Comparison of ENCODE assay signal across 7 mouse cellular contexts in the genomic region with DNA sequence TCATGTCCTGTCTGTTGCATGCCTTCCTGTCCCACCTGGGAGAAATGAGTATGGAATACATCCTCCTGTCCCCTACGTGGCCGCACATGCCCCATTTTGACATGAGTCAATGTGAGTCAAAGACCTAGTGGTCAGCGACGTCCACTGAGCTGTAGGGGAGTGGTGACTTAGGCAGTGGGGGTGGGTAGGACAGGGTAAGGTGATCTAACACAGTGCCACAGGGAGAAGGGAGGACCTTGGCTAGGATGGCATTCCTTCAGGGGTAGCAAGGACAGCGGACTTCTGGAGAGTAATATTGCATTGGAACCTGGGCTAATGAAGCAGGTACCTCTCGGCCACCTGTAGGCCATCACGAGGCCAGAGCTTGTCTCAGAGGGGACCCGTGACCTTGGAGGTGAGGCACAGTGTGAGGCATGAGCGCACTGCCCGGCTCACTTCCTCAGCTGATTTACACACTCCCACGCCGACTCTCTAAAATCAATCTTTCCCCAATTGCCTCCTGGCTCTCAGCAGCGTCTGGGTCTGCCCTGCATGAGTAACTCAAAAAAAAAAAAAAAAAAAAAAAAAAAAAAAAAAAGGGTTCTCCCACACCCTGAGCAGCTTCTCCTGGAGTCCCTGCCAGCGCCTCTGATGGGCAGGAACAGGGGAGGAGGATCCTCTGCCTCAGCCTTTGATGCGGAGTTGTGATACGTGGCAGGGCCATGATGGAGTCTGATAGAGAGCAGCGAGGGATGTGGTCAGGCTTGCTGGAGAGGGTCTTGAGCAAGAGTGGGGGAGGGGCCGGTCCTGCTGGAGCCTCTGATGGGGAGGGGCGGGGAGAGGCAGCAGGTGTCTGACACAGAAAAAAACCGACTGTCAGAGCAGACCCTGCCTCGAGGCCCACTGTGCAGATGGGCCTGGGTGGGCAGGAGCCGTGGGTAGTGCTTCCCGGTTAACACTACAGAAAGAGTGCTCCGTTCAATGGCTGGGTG. TPM values are rescaled to one million over a fixed set of nuclear protein-coding genes. Genes with fewer than 3 reads are reported as not detected.
DNase-seq lines count a peak whose midpoint lies in the region; ATAC-seq lines count a peak whose summit lies in the region.

No protein-coding gene starts in this region.

- H3K27ac ChIP-seq in neural tube, embryonic 15.5 days (replicated peaks) = no peak overlapping the region

- H3K4me3 ChIP-seq in neural tube, embryonic 15.5 days (replicated peaks) = no peak overlapping the region

- H3K27me3 ChIP-seq in neural tube, embryonic 15.5 days (replicated peaks) = no peaks in the 10 kb centered on the region

- no peak overlapping the region for H3K4me2 ChIP-seq in neural tube, embryonic 15.5 days

- no peaks in the 10 kb centered on the region for H3K36me3 ChIP-seq in neural tube, embryonic 15.5 days

- no peaks in the 10 kb centered on the region for H3K9me3 ChIP-seq in neural tube, embryonic 15.5 days (replicated peaks)

- 26% methylated on average over 24 of the region's 24 CpGs for WGBS in neural tube, embryonic 15.5 days

- H3K9ac ChIP-seq in neural tube, embryonic 15.5 days (replicated peaks) = no peak overlapping the region

- DNase-seq in neural tube, embryonic 10.5 days (ENCODE audit: extremely low spot score, low spot score) = peak; percentile 43
- peak; percentile 45 for DNase-seq in thymus, postnatal 10 days (ENCODE audit: low spot score in 2 of 2)
- no peak for DNase-seq in adrenal gland, adult 2 months
- DNase-seq in spleen, postnatal 4 days (ENCODE audit: low spot score in 2 of 2) = no peak

- peaks cover 28% of the 10 kb centered on the region for H3K4me1 ChIP-seq in neural tube, embryonic 15.5 days

- no peak for ATAC-seq in neural tube, embryonic 15.5 days (ENCODE audit: low FRiP score)
- ATAC-seq in granulocyte monocyte progenitor cell, adult 5-6 weeks (replicated peaks; ENCODE audit: poor library complexity, severe bottlenecking) = peak; percentile 51
- peak; percentile 13; the same call in 1 of the 2 replicates for ATAC-seq in megakaryocyte, adult 5-6 weeks (ENCODE audit: poor library complexity, severe bottlenecking)

RNA-seq across cellular contexts. Expression of a gene that starts 1.8 kb away (rescaled TPM):
- polyA plus RNA-seq in neural tube, embryonic 15.5 days (2015; fragmentation: Nextera tagmentation; extraction: Ambion mirVana) = 67.5 and 74.9 TPM in 2 replicates
- total RNA-seq in granulocyte monocyte progenitor cell, adult 5-6 weeks (2014; fragmentation: Nextera tagmentation) = 33.0 and 38.9 TPM in 2 replicates
- 36.1 and 40.8 TPM in 2 replicates for total RNA-seq in granulocyte monocyte progenitor cell, adult 5-6 weeks (2017)
- total RNA-seq in megakaryocyte, adult 5-6 weeks (2015) = 43.8 and 61.5 TPM in 2 replicates
- total RNA-seq in megakaryocyte, adult 5-6 weeks (2017) = 50.2 and 54.4 TPM in 2 replicates
- 100 to 1,000 TPM; 112 to 141 TPM for total RNA-seq in adrenal gland, adult 2 months (2021)
- 86.4 and 144 TPM in 2 replicates for polyA plus RNA-seq in adrenal gland, adult 2 months (2012; rRNA removed)

Comparison
In these comparisons a context has a peak if more than half of its experiments do, and no peak if none do; other contexts are left out.
1. DNase-seq: peak in neural tube, embryonic 10.5 days (single experiment) and thymus, postnatal 10 days (2 of 2); none in adrenal gland, adult 2 months (single experiment) and spleen, postnatal 4 days (0 of 2).